Mouse (Mus musculus): ENCODE results near the gene 4933411K16Rik. TPM values are rescaled to one million over a fixed set of nuclear protein-coding genes. Genes with fewer than 3 reads are reported as not detected.

The 4933411K16Rik gene
- polyA plus RNA-seq (2012; ENCODE audit: low replicate concordance) = not detected in 2 replicates

DNA sequence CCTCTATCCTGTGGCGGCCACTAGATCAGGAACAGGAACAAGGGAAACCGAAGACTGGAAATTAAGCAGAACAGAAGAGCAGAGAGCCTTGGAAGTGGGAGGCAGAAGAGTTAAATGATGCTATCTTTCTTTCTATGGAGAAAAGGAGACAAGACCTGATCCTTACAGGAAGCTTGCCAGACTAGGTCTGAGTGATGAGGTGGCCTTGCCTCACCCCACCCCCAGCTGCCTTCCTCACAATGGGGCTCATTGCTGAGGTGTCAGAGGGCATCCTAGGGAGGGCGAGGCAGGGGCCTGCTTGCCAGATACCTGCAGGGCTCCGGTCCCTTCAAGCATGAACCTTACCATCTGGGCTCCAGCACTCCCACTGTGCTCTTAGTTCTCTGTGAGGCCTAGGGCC, at the start of gene 4933411K16Rik:
Gene 4933411K16Rik, plus strand, starts transcription at position 301 of the 400 bp plus-strand sequence.

DNA sequence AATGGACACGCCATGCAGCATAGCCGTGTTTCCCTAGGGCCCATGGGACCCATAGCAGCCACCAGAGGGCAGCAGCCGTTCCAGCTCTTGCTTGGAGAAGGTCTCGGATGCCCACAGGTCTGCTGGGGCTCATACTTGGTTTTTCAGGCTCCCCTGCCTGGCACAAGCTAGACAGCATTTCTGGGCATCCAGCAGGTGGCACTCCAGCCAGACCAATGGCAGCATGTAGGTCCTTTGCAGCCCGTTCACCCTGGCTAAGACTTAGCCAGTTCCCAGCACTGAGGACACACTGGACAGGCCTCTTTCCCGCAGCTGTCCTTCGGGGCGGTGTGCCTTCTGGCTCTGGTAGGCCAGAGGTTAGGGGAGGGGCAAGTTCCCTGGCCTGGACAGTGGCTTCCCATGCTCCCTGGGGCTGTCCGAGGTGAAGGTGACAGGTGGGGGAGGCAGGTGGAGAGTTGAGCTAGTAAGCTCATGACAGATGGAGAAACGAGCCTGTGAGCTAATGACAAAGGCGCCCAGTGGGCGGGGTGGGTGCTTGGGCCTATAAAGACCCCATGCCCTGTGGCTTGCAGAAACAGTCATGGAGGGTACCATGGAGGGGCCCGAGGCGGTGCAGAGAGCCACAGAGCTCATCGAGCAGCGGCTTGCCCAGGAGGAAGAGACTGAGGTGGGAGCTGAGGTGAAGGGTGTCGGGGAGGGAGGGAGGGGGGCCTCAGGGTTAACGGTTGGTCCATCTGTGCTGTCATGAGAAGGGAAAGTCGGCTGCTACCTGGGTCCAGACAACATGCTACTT, 16.4 kb upstream of the 4933411K16Rik start, which contains the start of gene Ankrd2:
Gene Ankrd2, plus strand, starts transcription at position 545 of the 793 bp plus-strand sequence.

GRCm38 (mm10) chr19:42045269-42046102, 6.6 kb upstream of the 4933411K16Rik start, which contains the start of gene Hoga1:
TSS of gene Hoga1 (plus strand) at chr19:42045610.

DNA sequence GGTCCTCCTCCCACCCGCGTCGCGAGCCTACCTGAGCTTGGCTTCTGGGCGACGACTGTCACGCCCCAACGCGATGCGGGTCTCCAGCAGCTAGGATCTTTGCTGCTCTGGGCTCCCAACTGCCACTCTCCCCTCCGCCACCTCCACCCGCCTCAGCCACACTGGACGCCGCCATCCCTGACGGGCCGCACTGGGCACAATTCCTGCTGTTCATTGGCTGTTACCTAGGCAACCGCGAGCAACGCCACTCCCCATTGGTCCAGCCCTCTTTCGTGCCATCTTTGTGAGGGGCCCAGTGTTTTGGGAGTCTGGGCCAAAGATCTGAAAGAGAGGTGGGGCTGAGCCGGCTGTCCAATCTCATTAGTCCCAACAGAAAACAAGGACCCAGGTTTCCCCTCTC, 34.1 kb downstream of the 4933411K16Rik start, which contains the start of gene Morn4:
Gene Morn4, minus strand, starts transcription at position 192 of the 400 bp plus-strand sequence.

GRCm38 (mm10) chr19:42089748-42090595, 37.9 kb downstream of the 4933411K16Rik start, which contains the start of gene Pi4k2a:
TSS of gene Pi4k2a (plus strand) at chr19:42090470.

Other genes with a start within 250 kb of the 4933411K16Rik start
- gene Frat1, start 222.3 kb upstream of the 4933411K16Rik start, polyA plus RNA-seq (2012; ENCODE audit: low replicate concordance) = 54.1 and 63.1 TPM in 2 replicates
- 22.1 and 29.2 TPM in 2 replicates for gene Frat2, start 204.1 kb upstream of the 4933411K16Rik start, polyA plus RNA-seq (2012; ENCODE audit: low replicate concordance)
- gene Rrp12, start 156.1 kb upstream of the 4933411K16Rik start, polyA plus RNA-seq (2012; ENCODE audit: low replicate concordance) = 14.9 and 24.9 TPM in 2 replicates
- 45.6 and 62.6 TPM in 2 replicates for gene Pgam1, start 140.3 kb upstream of the 4933411K16Rik start, polyA plus RNA-seq (2012; ENCODE audit: low replicate concordance)
- 5.5 and 21.0 TPM in 2 replicates for gene Exosc1, start 118.8 kb upstream of the 4933411K16Rik start, polyA plus RNA-seq (2012; ENCODE audit: low replicate concordance)
- 20.4 and 33.6 TPM in 2 replicates for gene Zdhhc16, start 118.8 kb upstream of the 4933411K16Rik start, polyA plus RNA-seq (2012; ENCODE audit: low replicate concordance)
- 5.1 and 29.0 TPM in 2 replicates for gene Mms19, start 71.1 kb upstream of the 4933411K16Rik start, polyA plus RNA-seq (2012; ENCODE audit: low replicate concordance)
- 6.3 and 8.7 TPM in 2 replicates for gene Ubtd1, start 70.5 kb upstream of the 4933411K16Rik start, polyA plus RNA-seq (2012; ENCODE audit: low replicate concordance)
- gene Ankrd2, start 16.2 kb upstream of the 4933411K16Rik start, polyA plus RNA-seq (2012; ENCODE audit: low replicate concordance) = 0.55 and 1.0 TPM in 2 replicates
- gene Hoga1, start 6.6 kb upstream of the 4933411K16Rik start, polyA plus RNA-seq (2012; ENCODE audit: low replicate concordance) = not detected in 2 replicates
- gene Morn4, start 34.1 kb downstream of the 4933411K16Rik start, polyA plus RNA-seq (2012; ENCODE audit: low replicate concordance) = 0.09 and 0.50 TPM in 2 replicates
- 16.8 and 26.8 TPM in 2 replicates for gene Pi4k2a, start 38.2 kb downstream of the 4933411K16Rik start, polyA plus RNA-seq (2012; ENCODE audit: low replicate concordance)
- 4.4 and 14.3 TPM in 2 replicates for gene Avpi1, start 76.8 kb downstream of the 4933411K16Rik start, polyA plus RNA-seq (2012; ENCODE audit: low replicate concordance)
- 4.7 and 6.3 TPM in 2 replicates for gene Marveld1, start 95.2 kb downstream of the 4933411K16Rik start, polyA plus RNA-seq (2012; ENCODE audit: low replicate concordance)
- 14.8 and 15.6 TPM in 2 replicates for gene Zfyve27, start 111.7 kb downstream of the 4933411K16Rik start, polyA plus RNA-seq (2012; ENCODE audit: low replicate concordance)
- not detected in 2 replicates for gene Sfrp5, start 150.0 kb downstream of the 4933411K16Rik start, polyA plus RNA-seq (2012; ENCODE audit: low replicate concordance)
- gene Golga7b, start 195.3 kb downstream of the 4933411K16Rik start, polyA plus RNA-seq (2012; ENCODE audit: low replicate concordance) = not detected in 2 replicates